In genomic region chr4:106827738-106828361, GRCm38 (mm10) we compare ENCODE assay signal across 8 mouse cellular contexts. TPM values are rescaled to one million over a fixed set of nuclear protein-coding genes. Genes with fewer than 3 reads are reported as not detected.
DNase-seq lines count a peak whose midpoint lies in the region; ATAC-seq and TF ChIP-seq lines count a peak whose summit lies in the region.

No protein-coding gene starts in this region.

- H3K4me2 ChIP-seq in hindbrain, embryonic 16.5 days (ENCODE audit: low read length): peak overlapping the region; percentile 82

- peak; percentile 97 for ATAC-seq in common myeloid progenitor, adult 5-6 weeks (replicated peaks; ENCODE audit: low read depth, poor library complexity, severe bottlenecking)
- peak; percentile 76 for ATAC-seq in hindbrain, embryonic 16.5 days
- ATAC-seq in megakaryocyte, adult 5-6 weeks (ENCODE audit: poor library complexity, severe bottlenecking): peak; percentile 92

- no peaks in the 10 kb centered on the region for H3K36me3 ChIP-seq in hindbrain, embryonic 16.5 days (ENCODE audit: control insufficient read depth, insufficient read depth, low read length)

- H3K4me1 ChIP-seq in hindbrain, embryonic 16.5 days (ENCODE audit: control insufficient read depth, insufficient read depth, low read depth, low read length): peaks cover 8% of the 10 kb centered on the region

- peak; percentile 97 for DNase-seq in T-cell, adult 2 months (ENCODE audit: low spot score)
- DNase-seq in gastrocnemius, adult 2 months: peak; percentile 78
- peak; percentile 51 to 70 for DNase-seq in left cerebral cortex, adult 8-10 months (ENCODE audit: low spot score in 2 of 2)
- DNase-seq in right cerebral cortex, adult 18-20 months: peak; percentile 77
- DNase-seq in urinary bladder, adult 2 months (ENCODE audit: low spot score): peak; percentile 52

- H3K9me3 ChIP-seq in hindbrain, embryonic 16.5 days (ENCODE audit: control insufficient read depth, low read length): no peaks in the 10 kb centered on the region

- intact Hi-C loops in gastrocnemius, adult 2 months (cut with DNase I): loop anchor here (5.0 kb wide), 1 partner anchor 81 kb away; no protein-coding TSS in a partner anchor

- peak overlapping the region; percentile 70 for H3K4me3 ChIP-seq in gastrocnemius, adult 2 months
- H3K4me3 ChIP-seq in hindbrain, embryonic 16.5 days (ENCODE audit: low read length): peak overlapping the region; percentile 41

- H3K27ac ChIP-seq in gastrocnemius, adult 2 months: peak overlapping the region; percentile 66
- peak overlapping the region; percentile 49 for H3K27ac ChIP-seq in hindbrain, embryonic 16.5 days (ENCODE audit: low read depth, low read length)

- WGBS in hindbrain, embryonic 16.5 days: under 1% methylated on average over 34 of the region's 42 CpGs

- peak overlapping the region; percentile 65 for H3K9ac ChIP-seq in hindbrain, embryonic 16.5 days (ENCODE audit: low read depth, low read length)

- H3K27me3 ChIP-seq in hindbrain, embryonic 16.5 days (replicated peaks; ENCODE audit: control insufficient read depth, insufficient read depth, low read length): no peaks in the 10 kb centered on the region

- peak; percentile 47 for TF ChIP-seq CTCF in gastrocnemius, adult 2 months (IDR thresholded peaks at IDR 0.05)

RNA-seq across cellular contexts. Expression of gene Acot11, which starts 23.1 kb away (rescaled TPM):
- 2.0 and 3.4 TPM in 2 replicates for total RNA-seq in common myeloid progenitor, adult 5-6 weeks (2017)
- 10 to 100 TPM in 1 of 2 experiments, 1 to 10 TPM in 1; 7.1 to 17.3 TPM for total RNA-seq in gastrocnemius, adult 2 months (2021)
- 2.7 and 3.2 TPM in 2 replicates for polyA plus RNA-seq in hindbrain, embryonic 16.5 days (2015; fragmentation: Nextera tagmentation; extraction: Ambion mirVana)
- total RNA-seq in left cerebral cortex, adult 8-10 months (2022): 10 to 100 TPM; 31.0 to 59.2 (median 51.8) TPM
- total RNA-seq in megakaryocyte, adult 5-6 weeks (2015): 10.6 and 11.9 TPM in 2 replicates
- total RNA-seq in megakaryocyte, adult 5-6 weeks (2017): 9.6 and 10.9 TPM in 2 replicates
- polyA plus RNA-seq in urinary bladder, adult 2 months (2012; rRNA removed): 7.2 and 11.2 TPM in 2 replicates

Comparison
In these comparisons a context has a peak if more than half of its experiments do, and no peak if none do; other contexts are left out.
1. Peak in every context shown above with its lines: DNase-seq, ATAC-seq, H3K4me3 ChIP-seq and H3K27ac ChIP-seq.